Mouse (Mus musculus): ENCODE results near the gene Tent5c. TPM values are rescaled to one million over a fixed set of nuclear protein-coding genes. Genes with fewer than 3 reads are reported as not detected.

Tent5c gene
- polyA plus RNA-seq, 1 experiment from 2014 or later, result 1.8 TPM

- no peak overlapping the region for H3K27ac ChIP-seq (ENCODE audit: low read depth, low read length)
- no peaks in the 10 kb centered on the region for H3K36me3 ChIP-seq (ENCODE audit: control insufficient read depth, insufficient read depth)
- H3K4me2 ChIP-seq (replicated peaks; ENCODE audit: low read depth), result no peak overlapping the region
- WGBS, result 91% methylated on average over 5 of the region's 5 CpGs
- no peaks in the 10 kb centered on the region for H3K9me3 ChIP-seq (ENCODE audit: control insufficient read depth)
- H3K9ac ChIP-seq (ENCODE audit: low read depth, low read length), result no peak overlapping the region
- no peaks in the 10 kb centered on the region for H3K4me1 ChIP-seq (replicated peaks; ENCODE audit: control insufficient read depth, insufficient read depth, low read length)
- H3K4me3 ChIP-seq (ENCODE audit: low read depth, low read length), result no peak overlapping the region
- ATAC-seq, result no peak
- no peaks in the 10 kb centered on the region for H3K27me3 ChIP-seq (replicated peaks; ENCODE audit: control insufficient read depth, insufficient read depth, low read length)
- no peak for TF ChIP-seq CTCF (IDR thresholded peaks at IDR 0.05; ENCODE audit: low read depth)
These were observed 41.8 kb upstream of the Tent5c start for GRCm38 (mm10) chr3:100530919-100531318.

GRCm38 (mm10) chr3:100530244-100530788, 41.2 kb upstream of the Tent5c start:
- no peaks in the 10 kb centered on the region for H3K9me3 ChIP-seq (ENCODE audit: control insufficient read depth)
- no peak for ATAC-seq
- no peak overlapping the region for H3K4me3 ChIP-seq (ENCODE audit: low read depth, low read length)
- H3K27ac ChIP-seq (ENCODE audit: low read depth, low read length), result no peak overlapping the region
- no peak overlapping the region for H3K9ac ChIP-seq (ENCODE audit: low read depth, low read length)
- H3K4me2 ChIP-seq (replicated peaks; ENCODE audit: low read depth), result no peak overlapping the region
- no peaks in the 10 kb centered on the region for H3K4me1 ChIP-seq (replicated peaks; ENCODE audit: control insufficient read depth, insufficient read depth, low read length)
- no peaks in the 10 kb centered on the region for H3K27me3 ChIP-seq (replicated peaks; ENCODE audit: control insufficient read depth, insufficient read depth, low read length)
- no peak for TF ChIP-seq CTCF (IDR thresholded peaks at IDR 0.05; ENCODE audit: low read depth)
- 80% methylated on average over 7 of the region's 7 CpGs for WGBS
- no peaks in the 10 kb centered on the region for H3K36me3 ChIP-seq (ENCODE audit: control insufficient read depth, insufficient read depth)

- Histone ChIP-seq H3K27me3 (replicated peaks; ENCODE audit: control insufficient read depth, insufficient read depth, low read length) (no peaks in the 10 kb centered on the region), H3K36me3 (ENCODE audit: control insufficient read depth, insufficient read depth) (no peaks in the 10 kb centered on the region), H3K9me3 (ENCODE audit: control insufficient read depth) (no peaks in the 10 kb centered on the region), H3K27ac (ENCODE audit: low read depth, low read length) (no peak overlapping the region), H3K4me2 (replicated peaks; ENCODE audit: low read depth) (no peak overlapping the region), H3K4me1 (replicated peaks; ENCODE audit: control insufficient read depth, insufficient read depth, low read length) (no peaks in the 10 kb centered on the region), H3K9ac (ENCODE audit: low read depth, low read length) (no peak overlapping the region), H3K4me3 (ENCODE audit: low read depth, low read length) (no peak overlapping the region)
- WGBS, result 71% methylated on average over 7 of the region's 7 CpGs
- ATAC-seq, result no peak
- no peak for TF ChIP-seq CTCF (IDR thresholded peaks at IDR 0.05; ENCODE audit: low read depth)
These were observed 33.5 kb upstream of the Tent5c start for GRCm38 (mm10) chr3:100522671-100523070.

GRCm38 (mm10) chr3:100521626-100522025, 32.5 kb upstream of the Tent5c start:
- no peak for TF ChIP-seq CTCF (IDR thresholded peaks at IDR 0.05; ENCODE audit: low read depth)
- Histone ChIP-seq H3K27me3 (replicated peaks; ENCODE audit: control insufficient read depth, insufficient read depth, low read length) (no peaks in the 10 kb centered on the region), H3K9me3 (ENCODE audit: control insufficient read depth) (no peaks in the 10 kb centered on the region), H3K9ac (ENCODE audit: low read depth, low read length) (no peak overlapping the region), H3K4me2 (replicated peaks; ENCODE audit: low read depth) (no peak overlapping the region), H3K4me3 (ENCODE audit: low read depth, low read length) (no peak overlapping the region), H3K27ac (ENCODE audit: low read depth, low read length) (no peak overlapping the region), H3K4me1 (replicated peaks; ENCODE audit: control insufficient read depth, insufficient read depth, low read length) (no peaks in the 10 kb centered on the region), H3K36me3 (ENCODE audit: control insufficient read depth, insufficient read depth) (no peaks in the 10 kb centered on the region)
- WGBS, result 82% methylated on average over 1 of the region's 1 CpGs
- ATAC-seq, result no peak

GRCm38 (mm10) chr3:100515754-100516141, 26.6 kb upstream of the Tent5c start:
- H3K36me3 ChIP-seq (ENCODE audit: control insufficient read depth, insufficient read depth), result no peaks in the 10 kb centered on the region
- H3K9me3 ChIP-seq (ENCODE audit: control insufficient read depth), result no peaks in the 10 kb centered on the region
- 75% methylated on average over 5 of the region's 5 CpGs for WGBS
- H3K9ac ChIP-seq (ENCODE audit: low read depth, low read length), result no peak overlapping the region
- no peak overlapping the region for H3K27ac ChIP-seq (ENCODE audit: low read depth, low read length)
- H3K27me3 ChIP-seq (replicated peaks; ENCODE audit: control insufficient read depth, insufficient read depth, low read length), result no peaks in the 10 kb centered on the region
- no peaks in the 10 kb centered on the region for H3K4me1 ChIP-seq (replicated peaks; ENCODE audit: control insufficient read depth, insufficient read depth, low read length)
- no peak for TF ChIP-seq CTCF (IDR thresholded peaks at IDR 0.05; ENCODE audit: low read depth)
- ATAC-seq, result no peak
- H3K4me2 ChIP-seq (replicated peaks; ENCODE audit: low read depth), result no peak overlapping the region
- no peak overlapping the region for H3K4me3 ChIP-seq (ENCODE audit: low read depth, low read length)

GRCm38 (mm10) chr3:100515093-100515753, 26.1 kb upstream of the Tent5c start:
- no peaks in the 10 kb centered on the region for H3K36me3 ChIP-seq (ENCODE audit: control insufficient read depth, insufficient read depth)
- H3K9ac ChIP-seq (ENCODE audit: low read depth, low read length), result no peak overlapping the region
- no peak overlapping the region for H3K27ac ChIP-seq (ENCODE audit: low read depth, low read length)
- H3K4me2 ChIP-seq (replicated peaks; ENCODE audit: low read depth), result no peak overlapping the region
- H3K4me3 ChIP-seq (ENCODE audit: low read depth, low read length), result no peak overlapping the region
- WGBS, result 78% methylated on average over 8 of the region's 8 CpGs
- H3K4me1 ChIP-seq (replicated peaks; ENCODE audit: control insufficient read depth, insufficient read depth, low read length), result no peaks in the 10 kb centered on the region
- no peak for ATAC-seq
- TF ChIP-seq CTCF (IDR thresholded peaks at IDR 0.05; ENCODE audit: low read depth), result no peak
- no peaks in the 10 kb centered on the region for H3K9me3 ChIP-seq (ENCODE audit: control insufficient read depth)
- H3K27me3 ChIP-seq (replicated peaks; ENCODE audit: control insufficient read depth, insufficient read depth, low read length), result no peaks in the 10 kb centered on the region
